Mouse (Mus musculus) CH12.LX (cell line): ENCODE measurements around the gene Sord. TPM values are rescaled to one million over a fixed set of nuclear protein-coding genes. Genes with fewer than 3 reads are reported as not detected.

ENCODE experiments used
- DNase-seq: peaks from one replicate; pipeline ENCODE4 v3.0.0-alpha.2; 2013; ENCODE audit errors: extremely low read depth
- H3K27ac ChIP-seq: 2 replicates; pipeline ENCODE4 v1.5.1; 2012; ENCODE audit warnings: low read depth, mild to moderate bottlenecking, control low read depth, moderate library complexity; ENCODE audit not compliant: insufficient read depth
- H3K27me3 ChIP-seq: replicated peaks from 2 replicates; pipeline ENCODE3; 2012; ENCODE audit warnings: inconsistent platforms
- H3K36me3 ChIP-seq, 2 experiments: replicated peaks in 1 of 2; 2 replicates each; pipeline versions ENCODE3 to v1.6.1; 2012; ENCODE audit warnings: inconsistent platforms in 1 of 2, low read length in 1 of 2, mild to moderate bottlenecking in 1 of 2, mixed read lengths in 1 of 2, moderate library complexity in 1 of 2; ENCODE audit not compliant: control insufficient read depth in 1 of 2, insufficient read depth in 1 of 2
- H3K4me1 ChIP-seq, 2 experiments: 2 replicates each; pipeline ENCODE4 v1.6.1; 2012; ENCODE audit warnings: inconsistent platforms in 1 of 2, moderate library complexity in 1 of 2; ENCODE audit not compliant: insufficient read depth in 2 of 2, control insufficient read depth in 1 of 2
- H3K4me2 ChIP-seq: 2 replicates; pipeline ENCODE4 v1.6.1; 2012; ENCODE audit warnings: low read depth, mild to moderate bottlenecking, control low read depth; ENCODE audit not compliant: poor library complexity, insufficient read depth, severe bottlenecking
- H3K4me3 ChIP-seq, 3 experiments: fragments of 150-350 bp in 1 of 3; sonication (generic) in 1 of 3; replicated peaks in 1 of 3; 2 replicates each; pipeline versions ENCODE3 to v1.5.1; 2011 to 2012; ENCODE audit warnings: low read depth in 2 of 3, low read length in 2 of 3, mild to moderate bottlenecking in 2 of 3, moderate library complexity in 2 of 3, control low read depth in 1 of 3, improper control_type of control experiment in 1 of 3, inconsistent platforms in 1 of 3, mixed read lengths in 1 of 3; ENCODE audit not compliant: poor library complexity in 1 of 3
- H3K79me2 ChIP-seq: replicated peaks from 2 replicates; pipeline ENCODE4 v1.6.1; 2012; ENCODE audit warnings: mild to moderate bottlenecking, moderate library complexity; ENCODE audit not compliant: control insufficient read depth, poor library complexity, insufficient read depth, severe bottlenecking; ENCODE audit errors: extremely low read depth
- H3K9ac ChIP-seq: 2 replicates; pipeline ENCODE4 v1.6.1; 2012; ENCODE audit warnings: low read depth, mild to moderate bottlenecking, control low read depth, moderate library complexity; ENCODE audit not compliant: insufficient read depth
- H3K9me3 ChIP-seq: replicated peaks from 2 replicates; pipeline ENCODE3; 2012; ENCODE audit warnings: low read length, inconsistent platforms, mixed read lengths
- BHLHE40 ChIP-seq: IDR thresholded peaks from 2 replicates; pipeline ENCODE4 v1.6.1; 2011; ENCODE audit warnings: mild to moderate bottlenecking, low read depth, low read length, improper control_type of control experiment
- CHD1 ChIP-seq: IDR thresholded peaks from 2 replicates; pipeline ENCODE4 v1.6.1; 2012; ENCODE audit warnings: low read depth, low read length, improper control_type of control experiment, inconsistent platforms
- CHD2 ChIP-seq: IDR thresholded peaks from 2 replicates; pipeline ENCODE4 v1.6.1; 2011; ENCODE audit warnings: low read length, improper control_type of control experiment
- EP300 ChIP-seq: IDR thresholded peaks from 2 replicates; pipeline ENCODE4 v1.6.1; 2011; ENCODE audit warnings: low read length, improper control_type of control experiment
- IRF4 ChIP-seq: IDR thresholded peaks from 2 replicates; pipeline ENCODE4 v1.6.1; 2014; ENCODE audit warnings: low read depth, mild to moderate bottlenecking, inconsistent platforms, low read length, improper control_type of control experiment
- JUND ChIP-seq: conservative IDR thresholded peaks from 2 replicates; pipeline ENCODE4 v1.6.1; 2011; ENCODE audit warnings: low read depth, low read length, improper control_type of control experiment
- MAX ChIP-seq: IDR thresholded peaks from 2 replicates; pipeline ENCODE4 v1.6.1; 2011; ENCODE audit warnings: low read length, improper control_type of control experiment
- MAZ ChIP-seq: IDR thresholded peaks from 2 replicates; pipeline ENCODE4 v1.6.1; 2012; ENCODE audit warnings: low read depth, mild to moderate bottlenecking, inconsistent platforms, low read length, improper control_type of control experiment, moderate library complexity
- MXI1 ChIP-seq: IDR thresholded peaks from 2 replicates; pipeline ENCODE4 v1.6.1; 2011; ENCODE audit warnings: mild to moderate bottlenecking, low read depth, low read length, improper control_type of control experiment
- MYC ChIP-seq: IDR thresholded peaks from 2 replicates; pipeline ENCODE4 v1.6.1; 2011; ENCODE audit warnings: low read depth, mild to moderate bottlenecking, improper control_type of control experiment, low read length
- NELFE ChIP-seq: IDR thresholded peaks from 2 replicates; pipeline ENCODE4 v1.6.1; 2011; ENCODE audit warnings: low read depth, low read length, improper control_type of control experiment
- NRF1 ChIP-seq: IDR thresholded peaks from 2 replicates; pipeline ENCODE4 v1.6.1; 2014; ENCODE audit warnings: low read depth, mild to moderate bottlenecking, inconsistent platforms, low read length, improper control_type of control experiment, moderate library complexity
- PAX5 ChIP-seq: IDR thresholded peaks from 2 replicates; pipeline ENCODE4 v1.6.1; 2012; ENCODE audit warnings: low read length, inconsistent platforms, mixed read lengths
- RAD21 ChIP-seq: IDR thresholded peaks from 2 replicates; pipeline ENCODE4 v1.6.1; 2011; ENCODE audit warnings: low read depth, mild to moderate bottlenecking, low read length, improper control_type of control experiment, moderate library complexity
- RCOR1 ChIP-seq: conservative IDR thresholded peaks from 2 replicates; pipeline ENCODE4 v1.6.1; 2012; ENCODE audit warnings: low read depth, mild to moderate bottlenecking, inconsistent platforms, low read length, improper control_type of control experiment
- SIN3A ChIP-seq: IDR thresholded peaks from 2 replicates; pipeline ENCODE4 v1.6.1; 2012; ENCODE audit warnings: low read length, improper control_type of control experiment, inconsistent platforms
- SMC3 ChIP-seq: IDR thresholded peaks from 2 replicates; pipeline ENCODE4 v1.6.1; 2011; ENCODE audit warnings: low read depth, low read length, improper control_type of control experiment
- TCF12 ChIP-seq: IDR thresholded peaks from 2 replicates; pipeline ENCODE4 v1.6.1; 2014; ENCODE audit warnings: low read depth, mild to moderate bottlenecking, inconsistent platforms, low read length, improper control_type of control experiment
- USF1 ChIP-seq: IDR thresholded peaks from 2 replicates; pipeline ENCODE4 v1.6.1; 2014; ENCODE audit warnings: low read depth, mild to moderate bottlenecking, inconsistent platforms, low read length, improper control_type of control experiment
- USF2 ChIP-seq: conservative IDR thresholded peaks from 2 replicates; pipeline ENCODE4 v1.6.1; 2011; ENCODE audit warnings: low read depth, low read length, improper control_type of control experiment
- ZKSCAN1 ChIP-seq: IDR thresholded peaks from 2 replicates; pipeline ENCODE4 v1.6.1; 2012; ENCODE audit warnings: low read depth, inconsistent platforms, low read length, improper control_type of control experiment, borderline replicate concordance
- ZMIZ1 ChIP-seq: IDR thresholded peaks from 2 replicates; pipeline ENCODE4 v1.6.1; 2012; ENCODE audit warnings: low read depth, mild to moderate bottlenecking, inconsistent platforms, low read length, improper control_type of control experiment
- ZNF384 ChIP-seq: IDR thresholded peaks from 2 replicates; pipeline ENCODE4 v1.6.1; 2012; ENCODE audit warnings: low read depth, low read length, improper control_type of control experiment, inconsistent platforms
- dilution Hi-C: fragments of 300-500 bp; cut with MboI; formaldehyde crosslinking; loops from 2 replicates; pipeline ENCODE4 v1.14.3; 2020; ENCODE audit warnings: low sequenced_read_pairs; ENCODE audit not compliant: extremely low pct_unique_long_range_greater_than_20kb, extremely low pct_ligation_motif_present
- in situ Hi-C: fragments of 300-500 bp; cut with MboI; formaldehyde crosslinking; loops from 3 replicates; pipeline ENCODE4 v1.14.3; 2019; ENCODE audit warnings: low sequenced_read_pairs, low pct_ligation_motif_present, low pct_unique_long_range_greater_than_20kb, mixed read lengths
- polyA plus RNA-seq: library from polyadenylated mRNA; unstranded; fragments of >175 nt; gene quantifications from 2 replicates; pipeline ENCODE4 v1.2.1, GENCODE M21; 2012; ENCODE audit warnings: low read depth; ENCODE audit not compliant: insufficient read length
- total RNA-seq, 2 experiments: library from RNA; depleted of rRNA; stranded (reverse); fragments of 300-350 nt in 1 of 2; fragments of >200 nt in 1 of 2; gene quantifications; 2 replicates each; pipeline ENCODE4 v1.2.3; 2012 to 2014

Sord gene
- total RNA-seq (2012; rRNA removed) (14.9 and 20.3 TPM in 2 replicates), total RNA-seq (2014; rRNA removed) (18.2 and 19.2 TPM in 2 replicates), polyA plus RNA-seq (29.2 and 29.9 TPM in 2 replicates)

- peak; percentile 58 for DNase-seq
- Histone ChIP-seq H3K36me3 (no peaks in the 10 kb centered on the region), H3K79me2 (no peaks in the 10 kb centered on the region), H3K4me1 (peaks cover 8 to 13% of the 10 kb centered on the region in 2 experiments; a peak in 3 of 4 replicates), H3K27ac (no peak within 1 kb of the TSS), H3K9me3 (no peaks in the 10 kb centered on the region), H3K9ac (peak within 1 kb of the TSS; percentile 45), H3K4me3 (peak within 1 kb of the TSS; percentile 63 to 75 (median 73)), H3K27me3 (no peaks in the 10 kb centered on the region), H3K4me2 (peak within 1 kb of the TSS; percentile 66)
- dilution Hi-C loops: no loop called here
- in situ Hi-C loops: no loop called here
- TF ChIP-seq SMC3: no peak
- TF ChIP-seq TCF12: 0 out of 2 replicates have a peak, but pooled peaks have one; percentile 13
- no peak for TF ChIP-seq JUND
- TF ChIP-seq USF1: peak; percentile 77
- TF ChIP-seq ZKSCAN1: no peak
- TF ChIP-seq PAX5: no peak
- TF ChIP-seq RCOR1: 0 out of 2 replicates have a peak, but pooled peaks have one; percentile 27
- peak; percentile 80 for TF ChIP-seq MAX
- peak; percentile 20; the same call in 1 of the 2 replicates for TF ChIP-seq MYC
- TF ChIP-seq MAZ: peak; percentile 80
- no peak for TF ChIP-seq NELFE
- TF ChIP-seq ZMIZ1: 0 out of 2 replicates have a peak, but pooled peaks have one; percentile 36
- no peak for TF ChIP-seq EP300
- TF ChIP-seq USF2: peak; percentile 53
- TF ChIP-seq CHD1: no peak
- TF ChIP-seq BHLHE40: peak; percentile 99
- peak; percentile 2; the same call in 1 of the 2 replicates for TF ChIP-seq ZNF384
- TF ChIP-seq SIN3A: peak; percentile 52; the same call in 1 of the 2 replicates
- TF ChIP-seq NRF1: peak; percentile 62
- no peak for TF ChIP-seq RAD21
- TF ChIP-seq IRF4: 0 out of 2 replicates have a peak, but pooled peaks have one; percentile 21
- TF ChIP-seq MXI1: peak; percentile 20; the same call in 1 of the 2 replicates
- TF ChIP-seq CHD2: peak; percentile 37; the same call in 1 of the 2 replicates
Measured at GRCm38 (mm10) chr2:122234611-122235288, at the start of gene Sord. Sord (plus strand) TSS chr2:122234749.
